Mouse (Mus musculus) lung, adult 2 months (tissue): ENCODE results near the gene Apoo.

ENCODE experiments used
- CTCF ChIP-seq: fragments of 200-500 bp; IDR thresholded peaks from 2 replicates; pipeline ENCODE4 v1.5.1; 2011; ENCODE audit warnings: mild to moderate bottlenecking, low read length, control low read depth; ENCODE audit not compliant: insufficient read depth
- POLR2A ChIP-seq: fragments of 200-500 bp; IDR thresholded peaks from 2 replicates; pipeline ENCODE4 v1.6.1; 2011; ENCODE audit warnings: low read depth, mild to moderate bottlenecking, control low read depth, low read length, borderline replicate concordance; ENCODE audit errors: extremely low read depth

- TF ChIP-seq POLR2A (no peak), CTCF (no peak)
These were observed 92.4 kb downstream of the Apoo start for GRCm38 (mm10) chrX:94459346-94459745.
